Mouse (Mus musculus) limb, embryonic 10.5 days (tissue): ENCODE data around the gene Kif12. TPM values are rescaled to one million over a fixed set of nuclear protein-coding genes. Genes with fewer than 3 reads are reported as not detected.
A peak's percentile ranks its signal among the peaks of the same experiment; 100 is the strongest.

Experiments used
- DNase-seq: peaks from one replicate; pipeline ENCODE4 v3.0.0-alpha.2; 2017; ENCODE audit warnings: low spot score
- H3K27ac ChIP-seq: fragments of 300-500 bp; sonication (generic); 2 replicates; pipeline ENCODE4 v1.5.1; 2016; ENCODE audit warnings: mild to moderate bottlenecking
- H3K27me3 ChIP-seq: fragments of 300-500 bp; sonication (generic); 2 replicates; pipeline ENCODE4 v1.6.1; 2016; ENCODE audit warnings: low read depth, mild to moderate bottlenecking; ENCODE audit not compliant: poor library complexity, severe bottlenecking
- H3K36me3 ChIP-seq: fragments of 300-500 bp; sonication (generic); 2 replicates; pipeline ENCODE4 v1.6.1; 2016; ENCODE audit warnings: mild to moderate bottlenecking, moderate library complexity
- H3K4me1 ChIP-seq: fragments of 300-500 bp; sonication (generic); 2 replicates; pipeline ENCODE4 v1.6.1; 2016
- H3K4me3 ChIP-seq: fragments of 300-500 bp; sonication (generic); 2 replicates; pipeline ENCODE4 v1.5.1; 2016; ENCODE audit warnings: mild to moderate bottlenecking, moderate library complexity
- H3K9me3 ChIP-seq: fragments of 300-500 bp; sonication (generic); replicated peaks from 2 replicates; pipeline ENCODE4 v1.6.1; 2016; ENCODE audit warnings: mild to moderate bottlenecking
- WGBS: fragments of 180-500 bp; shearing (Covaris S2); methylation state at CpG from one replicate; pipeline ENCODE4 v1.1.7; 2016; 5-methylcytosine and 5-hydroxymethylcytosine counted together
- polyA plus RNA-seq: library from polyadenylated mRNA; unstranded; fragments of >200 nt; fragmentation: Nextera tagmentation; extraction: Ambion mirVana; gene quantifications from 2 replicates; pipeline ENCODE4 v1.2.1, GENCODE M21; 2016

Kif12 gene
- polyA plus RNA-seq, 1 experiment from 2014 or later, result 0.08 TPM

DNA sequence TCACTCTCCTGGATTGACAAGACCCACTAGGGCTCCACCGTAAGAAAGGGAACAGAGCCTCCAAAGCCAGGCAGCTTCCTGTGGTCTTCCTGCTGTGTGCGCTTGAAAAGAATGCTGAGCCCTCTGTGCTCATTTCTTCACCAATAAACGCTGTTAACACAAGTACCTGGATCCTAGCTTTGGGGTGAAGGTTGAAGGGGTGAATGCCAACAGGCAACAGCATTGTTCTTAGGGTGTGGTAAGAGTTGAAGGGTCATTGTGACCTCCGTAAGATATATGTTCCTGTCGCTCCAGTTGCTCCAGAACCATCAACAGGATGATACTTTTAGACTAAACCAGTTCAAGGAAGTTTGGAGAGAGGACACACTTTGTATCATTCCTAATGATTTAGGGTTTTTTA, 17.2 kb downstream of the Kif12 start, which contains the start of gene Ambp:
Ambp (minus strand) TSS at position 101 of the 400 bp plus-strand sequence.
- Histone ChIP-seq H3K27ac (no peak within 1 kb of the TSS), H3K4me3 (no peak within 1 kb of the TSS), H3K36me3 (no peaks in the 10 kb centered on the region), H3K4me1 (no peaks in the 10 kb centered on the region), H3K27me3 (no peaks in the 10 kb centered on the region; the same call in 1 of the 2 replicates), H3K9me3 (no peaks in the 10 kb centered on the region)
- DNase-seq, result no peak
- WGBS, result 79% methylated on average over 5 of the region's 5 CpGs

DNA sequence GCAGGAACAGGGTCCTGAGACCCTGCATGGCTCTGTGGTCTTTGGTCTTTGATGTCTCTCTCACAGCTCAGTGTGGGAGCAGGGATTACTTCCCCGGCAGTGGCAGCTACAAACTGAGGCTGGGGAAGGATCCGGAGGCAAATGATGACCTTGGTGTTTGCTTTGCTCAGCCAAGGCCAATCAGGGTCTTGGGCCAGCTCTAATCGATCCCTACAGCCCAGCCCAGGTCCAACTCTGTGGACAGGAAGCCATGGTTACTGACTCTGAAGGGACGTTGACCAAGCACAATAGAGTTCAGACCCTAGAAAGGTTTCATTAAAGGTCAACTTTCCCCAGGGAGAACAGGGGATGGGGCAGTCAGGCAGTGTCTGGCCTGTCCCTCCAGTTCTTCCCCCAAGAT, 17.9 kb downstream of the Kif12 start:
- WGBS, result 57% methylated on average over 4 of the region's 4 CpGs

DNA sequence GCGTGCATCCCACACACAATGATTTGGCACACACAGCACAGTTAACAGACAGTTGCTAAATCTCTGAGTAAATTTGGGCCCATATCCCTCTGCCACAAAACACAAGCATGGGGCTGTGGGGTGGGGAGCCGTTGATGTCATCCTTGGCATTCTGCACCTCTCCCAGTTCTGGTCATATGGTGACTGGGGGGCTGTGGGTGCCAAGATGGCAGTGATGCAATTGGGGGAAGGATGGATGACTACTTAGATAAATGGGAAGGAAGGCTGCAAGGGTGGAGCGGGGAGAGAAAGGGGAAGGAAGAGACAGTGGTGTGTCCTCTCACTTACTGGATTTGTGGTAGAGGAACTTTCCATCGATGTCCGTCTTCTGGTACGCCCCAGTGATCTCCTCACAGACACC, 20.8 kb downstream of the Kif12 start:
- Histone ChIP-seq H3K27me3 (no peaks in the 10 kb centered on the region), H3K9me3 (no peaks in the 10 kb centered on the region), H3K4me1 (no peaks in the 10 kb centered on the region), H3K27ac (no peak overlapping the region), H3K4me3 (no peak overlapping the region), H3K36me3 (no peaks in the 10 kb centered on the region)
- no peak for DNase-seq
- 94% methylated on average over 6 of the region's 6 CpGs for WGBS

More for the DNA sequence above, 17.9 kb downstream of the Kif12 start:
- no peaks in the 10 kb centered on the region for H3K4me1 ChIP-seq
- H3K4me3 ChIP-seq, result no peak overlapping the region
- H3K9me3 ChIP-seq, result no peaks in the 10 kb centered on the region
- H3K27ac ChIP-seq, result no peak overlapping the region
- no peaks in the 10 kb centered on the region for H3K36me3 ChIP-seq
- no peaks in the 10 kb centered on the region; the same call in 1 of the 2 replicates for H3K27me3 ChIP-seq
- DNase-seq, result no peak

DNA sequence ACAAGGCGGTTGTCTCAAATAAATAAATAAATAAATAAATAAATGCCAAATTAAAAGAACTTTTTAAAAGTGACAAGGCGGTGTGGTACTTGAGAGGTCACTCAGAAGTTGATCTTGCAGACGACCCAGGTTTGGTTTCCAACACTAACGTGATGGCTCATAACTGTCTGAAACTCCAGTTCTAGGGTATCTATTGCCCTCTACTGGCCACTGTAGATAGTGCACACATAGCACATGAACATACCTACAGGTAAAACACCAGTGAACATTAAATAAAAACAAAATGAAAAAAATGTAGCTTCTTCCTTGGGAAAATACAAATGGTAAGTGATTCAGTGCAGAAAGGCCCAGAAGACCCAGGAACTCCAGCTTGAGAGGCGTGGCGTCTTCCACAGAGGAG, 24.7 kb downstream of the Kif12 start:
- no peaks in the 10 kb centered on the region for H3K9me3 ChIP-seq
- H3K4me3 ChIP-seq, result no peak overlapping the region
- H3K27me3 ChIP-seq, result no peaks in the 10 kb centered on the region
- H3K36me3 ChIP-seq, result no peaks in the 10 kb centered on the region
- no peak overlapping the region for H3K27ac ChIP-seq
- 95% methylated on average over 6 of the region's 6 CpGs for WGBS
- H3K4me1 ChIP-seq, result no peaks in the 10 kb centered on the region
- DNase-seq, result no peak

DNA sequence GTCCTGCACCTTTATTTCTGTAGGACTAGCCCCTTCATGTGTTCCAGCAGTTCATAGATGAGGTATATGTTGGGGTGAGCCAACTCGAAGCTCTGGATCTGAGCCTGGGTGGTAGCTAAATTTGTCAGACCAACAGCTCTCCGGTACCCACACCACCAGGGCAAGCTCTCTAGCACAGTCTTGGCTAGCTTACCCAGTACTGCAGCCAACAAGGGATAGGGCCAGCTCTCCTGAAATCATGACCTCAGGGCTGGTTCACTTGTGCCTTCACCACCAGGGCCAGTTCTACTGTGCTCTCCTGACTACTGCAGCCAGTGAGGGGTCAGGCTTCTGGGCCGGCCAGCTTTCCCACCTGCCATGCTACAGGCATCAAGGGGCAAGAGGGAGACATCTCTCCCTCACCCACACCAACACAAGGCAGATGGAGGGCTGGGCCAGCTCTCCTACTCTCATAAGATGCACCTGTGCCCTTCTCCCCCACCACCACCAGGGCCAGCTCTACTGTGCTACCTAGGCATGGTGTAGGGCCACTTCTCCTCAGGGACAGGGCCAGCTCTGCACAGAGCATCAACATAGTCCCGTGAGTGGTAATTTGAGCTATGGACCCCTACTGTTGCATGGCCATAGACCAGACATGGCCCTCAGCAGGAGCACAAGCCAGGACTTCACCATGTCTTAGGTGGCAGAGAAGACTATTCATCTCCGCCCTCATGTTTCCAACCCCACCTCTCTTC, 41.9 kb downstream of the Kif12 start:
- peaks cover 54% of the 10 kb centered on the region for H3K36me3 ChIP-seq
- WGBS, result 95% methylated on average over 5 of the region's 5 CpGs
- no peaks in the 10 kb centered on the region for H3K4me1 ChIP-seq
- no peak overlapping the region for H3K27ac ChIP-seq
- H3K4me3 ChIP-seq, result no peak overlapping the region
- H3K9me3 ChIP-seq, result no peaks in the 10 kb centered on the region
- no peaks in the 10 kb centered on the region for H3K27me3 ChIP-seq
- DNase-seq, result no peak

DNA sequence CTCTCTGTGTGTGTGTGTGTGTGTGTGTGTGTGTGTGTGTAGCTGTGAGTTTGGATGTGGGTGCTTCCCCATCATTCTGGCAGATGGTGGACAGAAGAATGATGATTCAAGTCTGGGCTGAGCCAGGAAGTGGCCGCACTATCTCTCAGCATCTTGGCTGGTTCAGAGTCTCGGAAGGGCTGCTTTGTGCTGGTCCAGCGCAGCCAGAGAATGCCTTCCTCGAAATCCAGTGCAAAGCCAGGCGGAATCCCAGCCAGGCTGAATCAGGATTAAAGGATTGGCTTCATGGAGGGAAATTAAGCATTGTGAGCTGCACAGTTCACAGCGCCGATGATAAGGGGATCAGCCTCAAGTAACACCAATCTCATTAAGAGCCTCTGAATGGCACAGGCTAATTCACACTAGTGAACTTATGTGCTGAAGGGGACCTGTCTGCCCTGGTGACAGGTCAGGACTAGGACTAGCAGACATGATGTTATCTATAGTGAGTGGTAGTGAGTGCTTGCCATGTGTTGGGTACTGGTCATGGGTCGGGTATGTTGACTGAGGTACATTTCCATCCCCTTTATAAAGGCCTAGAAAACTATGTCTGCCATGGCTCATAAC, 47.0 kb downstream of the Kif12 start:
- WGBS, result 88% methylated on average over 8 of the region's 8 CpGs
- Histone ChIP-seq H3K9me3 (no peaks in the 10 kb centered on the region), H3K27ac (no peak overlapping the region), H3K4me3 (no peak overlapping the region), H3K36me3 (peaks cover 50% of the 10 kb centered on the region), H3K27me3 (no peaks in the 10 kb centered on the region), H3K4me1 (no peaks in the 10 kb centered on the region)
- DNase-seq, result no peak

DNA sequence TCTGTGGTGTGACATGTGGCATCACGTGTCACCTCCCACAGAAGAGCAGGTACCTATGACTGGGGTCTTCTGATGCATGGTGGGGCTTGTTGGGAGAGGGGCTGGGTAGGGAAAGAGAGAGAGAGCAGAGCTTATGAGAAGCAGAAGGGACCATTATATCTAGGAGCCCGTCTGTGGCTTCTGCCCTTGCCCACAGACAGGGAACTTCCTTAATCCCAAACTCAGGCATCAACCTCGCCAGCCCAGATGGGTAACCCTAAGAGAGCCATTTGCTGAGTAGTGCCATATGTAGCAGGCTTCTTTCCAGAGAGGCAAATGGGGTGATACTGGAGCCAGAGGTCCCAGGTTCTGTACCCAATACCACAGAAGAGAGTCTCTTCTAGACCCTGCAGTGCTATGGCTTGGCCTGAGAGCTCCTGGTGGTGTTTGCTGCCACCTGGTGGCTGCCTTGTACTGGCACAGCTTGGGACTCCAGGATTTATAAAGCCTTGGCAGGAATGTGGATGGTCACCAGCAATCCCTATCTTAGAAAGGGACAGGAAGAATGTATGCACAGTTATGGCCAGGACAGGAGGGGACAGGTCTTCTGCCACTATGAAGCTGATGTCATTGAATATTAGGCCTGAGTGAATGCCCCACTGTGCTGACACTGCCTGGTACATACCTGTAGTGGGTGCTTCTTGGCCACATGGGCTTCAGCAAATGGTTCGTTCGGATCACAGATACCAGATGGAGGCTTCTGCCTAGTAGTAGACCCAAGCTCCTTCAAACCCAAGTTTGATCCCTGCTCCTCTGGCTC, 53.1 kb downstream of the Kif12 start:
- H3K36me3 ChIP-seq, result peaks cover 76% of the 10 kb centered on the region
- H3K4me3 ChIP-seq, result no peak overlapping the region
- WGBS, result 84% methylated on average over 5 of the region's 5 CpGs
- H3K27ac ChIP-seq, result no peak overlapping the region
- peak; percentile 87 for DNase-seq
- H3K27me3 ChIP-seq, result no peaks in the 10 kb centered on the region
- H3K4me1 ChIP-seq, result no peaks in the 10 kb centered on the region
- no peaks in the 10 kb centered on the region for H3K9me3 ChIP-seq

Other genes with a start within 250 kb of the Kif12 start
- 23.7 and 35.7 TPM in 2 replicates for gene Zfp618, start 206.6 kb downstream of the Kif12 start, polyA plus RNA-seq
- 0.19 and 0.35 TPM in 2 replicates for gene Ambp, start 17.3 kb downstream of the Kif12 start, polyA plus RNA-seq
- 7.4 and 9.4 TPM in 2 replicates for gene Col27a1, start 41.9 kb upstream of the Kif12 start, polyA plus RNA-seq
- not detected in 2 replicates for gene Orm1, start 172.4 kb upstream of the Kif12 start, polyA plus RNA-seq
- gene Orm3, start 184.0 kb upstream of the Kif12 start, polyA plus RNA-seq, result not detected in 2 replicates
- not detected in 2 replicates for gene Orm2, start 190.3 kb upstream of the Kif12 start, polyA plus RNA-seq
- gene Akna, start 231.2 kb upstream of the Kif12 start, polyA plus RNA-seq, result 12.3 and 17.2 TPM in 2 replicates